In the genomic region with DNA sequence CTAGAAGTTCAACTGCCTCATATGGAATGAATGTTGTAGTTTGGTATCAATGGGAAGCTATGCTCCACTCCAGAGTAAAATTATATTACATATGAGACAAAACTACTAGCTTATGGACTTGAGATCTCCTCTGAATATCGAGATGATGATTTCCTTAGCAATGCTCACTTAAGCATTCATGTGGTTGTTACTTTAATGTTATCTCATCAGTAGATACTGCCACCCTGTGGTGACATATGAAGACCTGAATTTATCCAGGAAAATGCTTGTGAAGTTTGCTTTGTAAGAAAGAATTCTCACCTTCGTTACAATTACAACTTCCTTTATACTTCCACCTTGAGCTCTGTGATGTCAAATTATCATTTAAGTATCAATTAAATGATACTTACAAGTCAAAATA, we compare ENCODE assay signal across 10 mouse cellular contexts.
A peak's percentile ranks its signal among the peaks of the same experiment; 100 is the strongest.
DNase-seq lines count a peak whose midpoint lies in the region; TF ChIP-seq lines count a peak whose summit lies in the region.
"Had no signal": no experiment of that assay in that cellular context is flagged by ENCODE, and none has a peak within 500 bp of the region (broad histone marks: within the 10 kb centered on the region; RNA-seq: fewer than 3 reads in every experiment).

No protein-coding gene starts in this region.

- peak; percentile 16 for DNase-seq in kidney, adult 2 months
- DNase-seq in kidney, adult 8-10 months: no peak
- DNase-seq in 416B (ENCODE audit: low read depth): peak; percentile 29
- peak; percentile 4 for DNase-seq in MEL (ENCODE audit: low read depth, low spot score)
- DNase-seq in left cerebral cortex, postnatal 14 days (ENCODE audit: low spot score in 2 of 2): peak; percentile 45 to 54
- no peak for DNase-seq in urinary bladder, postnatal 25 days (ENCODE audit: low spot score)
- no peak for DNase-seq in spleen, adult 12 weeks (ENCODE audit: low spot score)
- DNase-seq: gastrocnemius, postnatal 14 days had no signal

- 8% methylated on average over 2 of the region's 2 CpGs for WGBS in kidney, adult 2 months

- H3K27ac ChIP-seq in kidney, adult 2 months (ENCODE audit: insufficient read depth, low read depth, low read length): no peak overlapping the region
- no peak overlapping the region for H3K27ac ChIP-seq in MEL (ENCODE audit: control insufficient read depth, low read depth, low read length)
- H3K27ac ChIP-seq: limb, embryonic 13.5 days; neural tube, embryonic 15.5 days had no signal

- peak; percentile 20; the same call in 1 of the 2 replicates for TF ChIP-seq CTCF in kidney, adult 2 months (conservative IDR thresholded peaks at IDR 0.05; ENCODE audit: insufficient read depth, insufficient read length, low read depth, low read length)
- TF ChIP-seq CTCF in MEL (IDR thresholded peaks at IDR 0.05 in 2 of 3, conservative IDR thresholded peaks at IDR 0.05 in 1 of 3; ENCODE audit: control insufficient read depth in 1 of 3, insufficient read depth in 1 of 3, low read depth in 2 of 3, low read length in 3 of 3, poor library complexity in 1 of 3, severe bottlenecking in 1 of 3): peak in 1 of 3 experiments; percentile 13; a peak in 1 of 6 replicates

- TF ChIP-seq RAD21 in MEL (IDR thresholded peaks at IDR 0.05; ENCODE audit: low read depth, low read length): peak; percentile 18

- H3K79me2 ChIP-seq in MEL (ENCODE audit: control insufficient read depth, insufficient read depth, low read length, poor library complexity): no peaks in the 10 kb centered on the region

- H3K4me1 ChIP-seq in kidney, adult 2 months (ENCODE audit: control insufficient read depth, insufficient read depth, low read length): no peaks in the 10 kb centered on the region
- H3K4me1 ChIP-seq in MEL (ENCODE audit: control insufficient read depth in 1 of 2, insufficient read depth in 2 of 2, low read length in 2 of 2): no peaks in the 10 kb centered on the region
- H3K4me1 ChIP-seq: neural tube, embryonic 15.5 days had no signal

- H3K9me3 ChIP-seq in MEL (replicated peaks; ENCODE audit: insufficient read depth, low read length): no peaks in the 10 kb centered on the region
- H3K9me3 ChIP-seq: limb, embryonic 13.5 days; neural tube, embryonic 15.5 days had no signal

- H3K9ac ChIP-seq in MEL (ENCODE audit: control insufficient read depth, low read depth, low read length, poor library complexity, severe bottlenecking): no peak overlapping the region
- H3K9ac ChIP-seq: limb, embryonic 13.5 days; neural tube, embryonic 15.5 days had no signal

- H3K4me3 ChIP-seq in kidney, adult 2 months (ENCODE audit: insufficient read depth, low read depth, low read length): no peak overlapping the region
- H3K4me3 ChIP-seq in MEL (ENCODE audit: control insufficient read depth in 1 of 2, insufficient read depth in 1 of 2, low read depth in 2 of 2, low read length in 2 of 2): no peak overlapping the region
- H3K4me3 ChIP-seq: limb, embryonic 13.5 days; neural tube, embryonic 15.5 days had no signal

- H3K27me3 ChIP-seq in kidney, adult 2 months (replicated peaks; ENCODE audit: control insufficient read depth, insufficient read depth, low read length): no peaks in the 10 kb centered on the region
- no peaks in the 10 kb centered on the region for H3K27me3 ChIP-seq in MEL (ENCODE audit: control insufficient read depth in 1 of 2, insufficient read depth in 2 of 2, low read length in 2 of 2)
- H3K27me3 ChIP-seq: limb, embryonic 13.5 days; neural tube, embryonic 15.5 days had no signal

- intact Hi-C loops in left cerebral cortex, postnatal 14 days (cut with DNase I): loop anchor here (5.0 to 10.0 kb wide), 2 partner anchors 840 to 928 kb away; partner anchors contain the start of gene Tle1

- no peak for TF ChIP-seq EP300 in MEL (IDR thresholded peaks at IDR 0.05; ENCODE audit: low read depth in 1 of 2, low read length in 2 of 2)

- TF ChIP-seq POLR2A in kidney, adult 2 months (IDR thresholded peaks at IDR 0.05; ENCODE audit: low read depth, low read length): no peak
- TF ChIP-seq POLR2A in MEL (IDR thresholded peaks at IDR 0.05; ENCODE audit: control insufficient read depth in 1 of 2, insufficient read depth in 1 of 2, low read depth in 1 of 2, low read length in 2 of 2, poor library complexity in 1 of 2): no peak

- H3K36me3 ChIP-seq in kidney, adult 2 months (ENCODE audit: control insufficient read depth, insufficient read depth, low read length): no peaks in the 10 kb centered on the region
- H3K36me3 ChIP-seq in MEL (ENCODE audit: control insufficient read depth in 1 of 2, insufficient read depth in 2 of 2, low read length in 2 of 2): no peaks in the 10 kb centered on the region
- H3K36me3 ChIP-seq: limb, embryonic 13.5 days; neural tube, embryonic 15.5 days had no signal

TF ChIP-seq in MEL, 35 proteins besides CTCF, POLR2A, EP300 and RAD21:
- TF ChIP-seq GABPA (IDR thresholded peaks at IDR 0.05; ENCODE audit: low read depth, low read length) (no peak), SMC3 (IDR thresholded peaks at IDR 0.05; ENCODE audit: low read depth, low read length) (peak; percentile 13; the same call in 1 of the 2 replicates)

Comparison
In these comparisons a context has a peak if more than half of its experiments do, and no peak if none do; other contexts are left out.
1. DNase-seq: peak in kidney, adult 2 months (single experiment), 416B (single experiment), MEL (single experiment) and left cerebral cortex, postnatal 14 days (2 of 2); none in kidney, adult 8-10 months (0 of 2), urinary bladder, postnatal 25 days (single experiment) and spleen, adult 12 weeks (single experiment).